ENCODE assay signal across 8 mouse cellular contexts in genomic region chr4:134102742-134103119, GRCm38 (mm10). TPM values are rescaled to one million over a fixed set of nuclear protein-coding genes. Genes with fewer than 3 reads are reported as not detected.
DNase-seq lines count a peak whose midpoint lies in the region; ATAC-seq and TF ChIP-seq lines count a peak whose summit lies in the region.

No protein-coding gene starts in this region.

- peak overlapping the region; percentile 90 for H3K4me3 ChIP-seq in erythroblast, embryonic 14.5 days (replicated peaks)
- H3K4me3 ChIP-seq in thymus, adult 2 months (ENCODE audit: control insufficient read depth, insufficient read depth, low read length), result peak overlapping the region; percentile 68
- H3K4me3 ChIP-seq in liver, embryonic 12.5 days, result peak overlapping the region; percentile 77
- H3K4me3 ChIP-seq in stomach, postnatal 0 days (ENCODE audit: low read depth, low read length), result peak overlapping the region; percentile 64

- H3K9ac ChIP-seq in liver, embryonic 12.5 days, result peak overlapping the region; percentile 67
- peak overlapping the region; percentile 62 for H3K9ac ChIP-seq in stomach, postnatal 0 days (ENCODE audit: low read length)

- ATAC-seq in erythroblast, adult 5-6 weeks (replicated peaks; ENCODE audit: low FRiP score, poor library complexity, severe bottlenecking), result no peak
- peak; percentile 75 for ATAC-seq in liver, embryonic 12.5 days
- peak; percentile 43; the same call in 1 of the 2 replicates for ATAC-seq in stomach, postnatal 0 days (ENCODE audit: low FRiP score, low TSS enrichment)

- no peaks in the 10 kb centered on the region for H3K27me3 ChIP-seq in erythroblast, embryonic 14.5 days (ENCODE audit: control insufficient read depth)
- no peaks in the 10 kb centered on the region for H3K27me3 ChIP-seq in thymus, adult 2 months (ENCODE audit: control insufficient read depth, insufficient read depth, low read length)
- H3K27me3 ChIP-seq in liver, embryonic 12.5 days (replicated peaks), result no peaks in the 10 kb centered on the region
- H3K27me3 ChIP-seq in stomach, postnatal 0 days (ENCODE audit: control insufficient read depth, insufficient read depth, low read length), result no peaks in the 10 kb centered on the region

- no peaks in the 10 kb centered on the region for H3K36me3 ChIP-seq in erythroblast, embryonic 14.5 days (ENCODE audit: control insufficient read depth)
- H3K36me3 ChIP-seq in thymus, adult 2 months (ENCODE audit: control insufficient read depth, insufficient read depth, low read length), result no peaks in the 10 kb centered on the region
- H3K36me3 ChIP-seq in liver, embryonic 12.5 days, result no peaks in the 10 kb centered on the region
- H3K36me3 ChIP-seq in stomach, postnatal 0 days (ENCODE audit: control insufficient read depth, insufficient read depth, low read length), result no peaks in the 10 kb centered on the region

- peaks cover 42% of the 10 kb centered on the region for H3K4me1 ChIP-seq in erythroblast, embryonic 14.5 days (ENCODE audit: control insufficient read depth)
- peaks cover 45% of the 10 kb centered on the region for H3K4me1 ChIP-seq in thymus, adult 2 months (replicated peaks; ENCODE audit: control insufficient read depth, insufficient read depth, low read length)
- H3K4me1 ChIP-seq in liver, embryonic 12.5 days, result peaks cover 52% of the 10 kb centered on the region
- H3K4me1 ChIP-seq in stomach, postnatal 0 days (replicated peaks; ENCODE audit: control insufficient read depth, insufficient read depth), result no peaks in the 10 kb centered on the region

- no peak overlapping the region for H3K27ac ChIP-seq in thymus, adult 2 months (ENCODE audit: control insufficient read depth, insufficient read depth, low read length)
- H3K27ac ChIP-seq in liver, embryonic 12.5 days, result peak overlapping the region; percentile 59
- no peak overlapping the region for H3K27ac ChIP-seq in stomach, postnatal 0 days (replicated peaks)

- TF ChIP-seq CTCF in thymus, adult 2 months (IDR thresholded peaks at IDR 0.05; ENCODE audit: borderline replicate concordance, control insufficient read depth, extremely low read depth, insufficient read depth, low read length, poor library complexity), result no peak
- no peak for TF ChIP-seq CTCF in stomach, postnatal 0 days (IDR thresholded peaks at IDR 0.05; ENCODE audit: low read depth)

- WGBS in thymus, adult 2 months, result 17% methylated on average over 21 of the region's 21 CpGs
- under 1% methylated on average over 21 of the region's 21 CpGs for WGBS in liver, embryonic 12.5 days (ENCODE audit: insufficient replicate concordance)
- WGBS in stomach, postnatal 0 days, result 4% methylated on average over 21 of the region's 21 CpGs

- no peak for TF ChIP-seq EP300 in stomach, postnatal 0 days (optimal IDR thresholded peaks at IDR 0.05)

- DNase-seq in thymus, adult 2 months, result no peak
- DNase-seq in thymus, postnatal 14 days, result no peak
- no peak for DNase-seq in stomach, postnatal 0 days (ENCODE audit: low spot score)
- DNase-seq in frontal cortex, postnatal 25 days (ENCODE audit: low spot score in 2 of 2), result no peak
- DNase-seq in kidney, postnatal 14 days, result no peak

- no peak for TF ChIP-seq POLR2A in thymus, adult 2 months (IDR thresholded peaks at IDR 0.05; ENCODE audit: control insufficient read depth, extremely low read depth, insufficient read depth, low read length, poor library complexity)

- H3K4me2 ChIP-seq in liver, embryonic 12.5 days, result peak overlapping the region; percentile 84
- H3K4me2 ChIP-seq in stomach, postnatal 0 days (replicated peaks; ENCODE audit: low read depth), result peak overlapping the region; percentile 70

- no peaks in the 10 kb centered on the region for H3K9me3 ChIP-seq in erythroblast, embryonic 14.5 days (ENCODE audit: control insufficient read depth, low read length)
- no peaks in the 10 kb centered on the region for H3K9me3 ChIP-seq in liver, embryonic 12.5 days (replicated peaks)
- H3K9me3 ChIP-seq in stomach, postnatal 0 days (ENCODE audit: control insufficient read depth, low read length), result no peaks in the 10 kb centered on the region

RNA-seq across cellular contexts. Expression of gene Ubxn11, which starts 0.4 kb away (rescaled TPM):
- 0.08 and 0.21 TPM in 2 replicates for polyA plus RNA-seq in erythroblast, embryonic 14.5 days (2012)
- 0.84 TPM in 1 of 2 replicates, not detected in the other for total RNA-seq in erythroblast, adult 5-6 weeks (2015; ENCODE audit: low replicate concordance)
- 2.4 TPM in 1 of 2 replicates, not detected in the other for total RNA-seq in erythroblast, adult 5-6 weeks (2017; ENCODE audit: low replicate concordance)
- 91.3 and 120 TPM in 2 replicates for polyA plus RNA-seq in thymus, adult 2 months (2012; rRNA removed)
- polyA plus RNA-seq in liver, embryonic 12.5 days (2016; fragmentation: Nextera tagmentation; extraction: Ambion mirVana), result 3.4 and 3.7 TPM in 2 replicates
- 1.3 TPM in 2 replicates for polyA plus RNA-seq in stomach, postnatal 0 days (2015; fragmentation: Nextera tagmentation; extraction: Ambion mirVana)

RNA-seq across cellular contexts. Expression of gene Cd52, which starts 7.8 kb away (rescaled TPM):
- polyA plus RNA-seq in erythroblast, embryonic 14.5 days (2012), result 0.24 and 0.41 TPM in 2 replicates
- 324 and 347 TPM in 2 replicates for total RNA-seq in erythroblast, adult 5-6 weeks (2015; ENCODE audit: low replicate concordance)
- 146 and 324 TPM in 2 replicates for total RNA-seq in erythroblast, adult 5-6 weeks (2017; ENCODE audit: low replicate concordance)
- polyA plus RNA-seq in thymus, adult 2 months (2012; rRNA removed), result 355 and 480 TPM in 2 replicates
- 18.5 and 21.5 TPM in 2 replicates for polyA plus RNA-seq in liver, embryonic 12.5 days (2016; fragmentation: Nextera tagmentation; extraction: Ambion mirVana)
- 18.0 and 20.3 TPM in 2 replicates for polyA plus RNA-seq in stomach, postnatal 0 days (2015; fragmentation: Nextera tagmentation; extraction: Ambion mirVana)

RNA-seq across cellular contexts. Expression of gene Sh3bgrl3, which starts 25.9 kb away (rescaled TPM):
- 2.5 and 5.4 TPM in 2 replicates for polyA plus RNA-seq in erythroblast, embryonic 14.5 days (2012)
- 231 and 242 TPM in 2 replicates for total RNA-seq in erythroblast, adult 5-6 weeks (2015; ENCODE audit: low replicate concordance)
- 56.2 and 119 TPM in 2 replicates for total RNA-seq in erythroblast, adult 5-6 weeks (2017; ENCODE audit: low replicate concordance)
- polyA plus RNA-seq in thymus, adult 2 months (2012; rRNA removed), result 1,368 and 1,549 TPM in 2 replicates
- polyA plus RNA-seq in liver, embryonic 12.5 days (2016; fragmentation: Nextera tagmentation; extraction: Ambion mirVana), result 187 and 205 TPM in 2 replicates
- polyA plus RNA-seq in stomach, postnatal 0 days (2015; fragmentation: Nextera tagmentation; extraction: Ambion mirVana), result 522 and 533 TPM in 2 replicates

RNA-seq across cellular contexts. Expression of gene Crybg2, which starts 42.1 kb away (rescaled TPM):
- 0.01 TPM in 1 of 2 replicates, not detected in the other for polyA plus RNA-seq in erythroblast, embryonic 14.5 days (2012)
- not detected in 2 replicates for total RNA-seq in erythroblast, adult 5-6 weeks (2015; ENCODE audit: low replicate concordance)
- total RNA-seq in erythroblast, adult 5-6 weeks (2017; ENCODE audit: low replicate concordance), result not detected in 2 replicates
- polyA plus RNA-seq in thymus, adult 2 months (2012; rRNA removed), result 4.4 and 5.7 TPM in 2 replicates
- polyA plus RNA-seq in liver, embryonic 12.5 days (2016; fragmentation: Nextera tagmentation; extraction: Ambion mirVana), result 0.71 and 0.82 TPM in 2 replicates
- polyA plus RNA-seq in stomach, postnatal 0 days (2015; fragmentation: Nextera tagmentation; extraction: Ambion mirVana), result 15.6 and 21.6 TPM in 2 replicates

RNA-seq across cellular contexts. Expression of gene Zfp683, which starts 49.1 kb away (rescaled TPM):
- polyA plus RNA-seq in erythroblast, embryonic 14.5 days (2012), result not detected in 2 replicates
- not detected in 2 replicates for total RNA-seq in erythroblast, adult 5-6 weeks (2015; ENCODE audit: low replicate concordance)
- not detected in 2 replicates for total RNA-seq in erythroblast, adult 5-6 weeks (2017; ENCODE audit: low replicate concordance)
- polyA plus RNA-seq in thymus, adult 2 months (2012; rRNA removed), result 4.9 and 5.3 TPM in 2 replicates
- not detected in 2 replicates for polyA plus RNA-seq in liver, embryonic 12.5 days (2016; fragmentation: Nextera tagmentation; extraction: Ambion mirVana)
- polyA plus RNA-seq in stomach, postnatal 0 days (2015; fragmentation: Nextera tagmentation; extraction: Ambion mirVana), result not detected in 2 replicates

Comparison
In these comparisons a context has a peak if more than half of its experiments do, and no peak if none do; other contexts are left out.
1. RNA of gene Ubxn11, which starts 0.4 kb away (polyA plus RNA-seq): 91.3 to 120 TPM in thymus, adult 2 months; 3.4 to 3.7 TPM in liver, embryonic 12.5 days, 1.3 TPM in stomach, postnatal 0 days and 0.08 to 0.21 TPM in erythroblast, embryonic 14.5 days; every median in the first group is over 10 times any median in the second.
2. RNA of gene Cd52, which starts 7.8 kb away (polyA plus RNA-seq): 355 to 480 TPM in thymus, adult 2 months; 18.0 to 20.3 TPM in stomach, postnatal 0 days, 18.5 to 21.5 TPM in liver, embryonic 12.5 days and 0.24 to 0.41 TPM in erythroblast, embryonic 14.5 days; every median in the first group is over 10 times any median in the second.
3. RNA of gene Sh3bgrl3, which starts 25.9 kb away (polyA plus RNA-seq): 1,368 to 1,549 TPM in thymus, adult 2 months, 522 to 533 TPM in stomach, postnatal 0 days and 187 to 205 TPM in liver, embryonic 12.5 days; 2.5 to 5.4 TPM in erythroblast, embryonic 14.5 days; every median in the first group is over 10 times any median in the second.
4. Peak in every context shown above with its lines, with median percentiles within 50 percentile points of each other: H3K4me3 ChIP-seq.